ENCODE assay signal across 1 mouse cellular context in the genomic region with DNA sequence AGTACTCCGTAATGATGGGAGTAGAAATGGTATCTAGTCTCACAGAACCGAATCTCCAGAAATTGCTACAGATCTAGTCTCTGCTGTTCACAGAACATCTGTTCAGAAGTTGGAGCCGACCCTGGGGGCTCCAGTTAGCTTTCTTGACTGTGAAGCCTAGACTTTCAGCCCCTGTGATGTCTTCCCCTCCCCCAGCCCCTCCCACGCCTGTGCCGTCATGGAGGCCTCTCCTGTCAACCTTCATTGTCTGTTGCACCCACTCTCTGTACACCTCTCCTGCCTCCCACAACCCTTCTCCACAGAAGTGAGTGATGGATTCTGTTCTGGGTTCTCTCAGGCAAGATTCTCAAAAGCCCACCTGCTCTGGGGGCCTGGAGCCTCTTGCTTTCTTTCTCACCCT.
TF ChIP-seq lines count a peak whose summit lies in the region.

No protein-coding gene starts in this region.

TF ChIP-seq in CH12.LX, 34 proteins besides CTCF, POLR2A, EP300 and RAD21 (continued from another document):
- TF ChIP-seq CHD1 (IDR thresholded peaks at IDR 0.05; ENCODE audit: low read depth, low read length) = no peak
